Mouse (Mus musculus): ENCODE results near the gene Rpl37. TPM values are rescaled to one million over a fixed set of nuclear protein-coding genes. Genes with fewer than 3 reads are reported as not detected.
A peak's percentile ranks its signal among the peaks of the same experiment; 100 is the strongest.

Gene Rpl37
- polyA plus RNA-seq, 1 experiment from 2014 or later, result 478 TPM

DNA sequence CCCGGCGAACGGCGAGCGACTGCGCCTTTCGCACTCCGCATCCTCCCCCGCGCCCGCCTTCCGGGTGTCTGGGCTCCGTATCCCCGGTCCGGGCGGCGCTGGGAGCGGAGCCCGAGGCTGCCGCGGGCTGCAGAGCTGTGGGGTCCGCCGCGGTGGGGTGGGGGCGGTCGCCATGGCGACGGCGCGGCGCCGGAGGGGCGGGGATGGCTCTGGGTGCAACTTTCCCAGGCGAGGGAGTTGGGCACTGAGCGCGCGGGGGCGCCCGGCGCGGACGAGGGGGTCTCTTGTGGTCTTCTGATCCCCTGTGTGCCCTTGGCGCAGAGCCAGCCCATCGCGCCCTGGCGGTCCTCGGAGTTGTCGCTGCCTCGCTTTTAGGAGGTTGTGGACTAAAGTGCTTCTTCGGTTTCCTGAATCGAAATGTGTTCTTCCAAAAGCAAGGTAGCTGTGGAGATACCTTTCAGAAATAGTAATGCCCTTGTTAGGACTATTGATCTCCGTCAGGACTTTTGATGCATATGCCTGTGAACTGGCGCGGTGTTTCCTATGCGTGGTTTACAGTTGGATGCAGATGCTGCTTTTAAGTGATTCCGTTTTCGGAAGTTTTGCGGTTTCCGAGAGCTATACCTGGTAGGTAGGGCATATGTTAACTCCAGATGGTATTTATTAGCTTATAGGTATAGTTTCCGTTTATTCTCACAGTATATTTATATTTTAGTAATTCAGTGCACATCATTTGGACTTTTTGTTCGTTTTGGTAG is 27.8 kb downstream of the Rpl37 start:
- Histone ChIP-seq H3K4me1 (peaks cover 20% of the 10 kb centered on the region), H3K27ac (peak overlapping the region; percentile 96), H3K27me3 (ENCODE audit: poor library complexity, severe bottlenecking) (no peaks in the 10 kb centered on the region), H3K4me3 (peak overlapping the region; percentile 85), H3K9me3 (no peaks in the 10 kb centered on the region), H3K36me3 (replicated peaks) (peaks cover 8% of the 10 kb centered on the region; the same call in 1 of the 2 replicates)
- peak; percentile 74 for DNase-seq (ENCODE audit: extremely low spot score, low spot score)
- 2% methylated on average over 61 of the region's 61 CpGs for WGBS

DNA sequence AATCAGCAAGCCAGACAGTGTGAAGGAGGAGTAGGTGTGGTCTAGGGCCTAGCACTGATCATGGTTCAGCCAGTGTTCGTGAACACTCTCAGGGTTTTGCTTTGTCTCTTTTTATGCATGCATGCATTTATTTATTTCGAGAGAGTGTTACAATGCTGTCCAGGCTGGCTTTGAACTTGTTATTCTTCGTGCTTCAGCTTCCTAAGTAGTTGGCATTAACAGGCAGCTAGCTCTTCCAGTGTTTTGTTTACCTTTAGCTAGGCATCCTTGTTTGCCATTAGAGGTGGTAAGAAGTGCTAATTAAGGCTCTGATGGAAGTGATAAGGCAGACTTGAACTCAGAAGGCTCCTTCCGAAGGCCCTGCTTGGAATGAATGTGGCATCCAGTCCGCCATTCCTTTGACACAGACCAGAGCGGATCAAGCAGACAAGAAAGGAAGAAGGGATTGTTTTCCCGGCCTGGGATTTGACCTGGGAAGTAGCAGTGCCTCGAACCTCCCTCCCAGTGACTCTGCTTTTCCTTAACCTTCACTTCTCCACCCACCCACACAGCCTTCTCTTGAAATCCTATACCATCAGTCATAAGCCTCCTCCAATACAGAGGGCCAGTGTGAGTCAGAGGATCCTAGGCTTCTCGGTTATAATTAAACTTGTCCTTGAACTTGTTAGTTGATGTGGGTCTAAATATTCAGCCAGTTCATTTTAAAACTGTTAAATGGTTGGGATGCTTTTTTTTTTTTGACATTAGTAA is 28.9 kb downstream of the Rpl37 start:
- peak overlapping the region; percentile 85 for H3K4me3 ChIP-seq
- H3K4me1 ChIP-seq, result peaks cover 22% of the 10 kb centered on the region
- peaks cover 8% of the 10 kb centered on the region; the same call in 1 of the 2 replicates for H3K36me3 ChIP-seq (replicated peaks)
- no peak for DNase-seq (ENCODE audit: extremely low spot score, low spot score)
- no peaks in the 10 kb centered on the region for H3K9me3 ChIP-seq
- 57% methylated on average over 9 of the region's 9 CpGs for WGBS
- no peaks in the 10 kb centered on the region for H3K27me3 ChIP-seq (ENCODE audit: poor library complexity, severe bottlenecking)
- no peak overlapping the region for H3K27ac ChIP-seq

DNA sequence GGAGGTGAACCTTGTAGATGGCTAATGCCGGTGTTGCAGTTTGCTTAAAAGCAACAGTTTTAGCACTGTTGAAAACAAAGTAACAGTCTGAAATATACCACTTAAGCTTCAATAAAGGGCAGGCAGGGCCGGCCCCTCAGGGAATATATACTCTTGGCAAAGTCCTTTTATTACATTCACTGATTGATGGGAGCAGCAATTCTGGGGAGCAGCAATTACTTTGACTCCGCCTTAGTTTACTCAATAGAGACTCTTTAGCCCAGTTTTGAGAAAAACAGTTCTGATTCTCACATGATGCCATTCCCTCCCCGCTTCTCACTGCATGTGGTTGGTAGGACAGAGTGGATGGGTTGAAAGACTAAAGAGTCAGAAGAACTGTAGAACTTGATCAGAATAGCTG is 32.7 kb downstream of the Rpl37 start:
- 81% methylated on average over 4 of the region's 4 CpGs for WGBS
- H3K36me3 ChIP-seq (replicated peaks), result peaks cover 8% of the 10 kb centered on the region; the same call in 1 of the 2 replicates
- H3K27me3 ChIP-seq (ENCODE audit: poor library complexity, severe bottlenecking), result no peaks in the 10 kb centered on the region
- peaks cover 22% of the 10 kb centered on the region for H3K4me1 ChIP-seq
- no peak overlapping the region for H3K4me3 ChIP-seq
- H3K27ac ChIP-seq, result no peak overlapping the region
- no peak for DNase-seq (ENCODE audit: extremely low spot score, low spot score)
- no peaks in the 10 kb centered on the region for H3K9me3 ChIP-seq

DNA sequence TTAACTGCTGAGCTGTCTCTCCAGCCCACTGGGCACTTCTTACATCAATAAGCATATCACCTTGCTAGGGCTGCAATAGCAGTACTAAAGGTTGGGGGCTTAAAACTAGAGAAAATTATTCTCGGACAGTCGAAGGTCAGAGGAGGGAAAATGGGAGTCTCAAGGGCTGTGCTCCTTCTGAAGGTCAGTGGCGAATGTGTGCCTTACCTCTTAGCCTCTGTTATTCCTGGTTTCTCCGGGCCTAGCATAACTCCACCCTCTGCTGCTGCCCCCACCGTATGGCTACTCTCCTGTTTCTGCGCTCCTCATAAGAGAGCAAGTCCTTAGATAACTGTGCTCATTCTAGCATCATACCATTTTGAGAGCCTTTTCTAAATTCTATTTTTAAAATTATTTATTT is 35.7 kb downstream of the Rpl37 start:
- Histone ChIP-seq H3K4me3 (no peak overlapping the region), H3K4me1 (peaks cover 19% of the 10 kb centered on the region; the same call in 1 of the 2 replicates), H3K9me3 (no peaks in the 10 kb centered on the region), H3K36me3 (replicated peaks) (0 out of 2 replicates have a peak, but pooled peaks cover 5% of the 10 kb centered on the region), H3K27ac (no peak overlapping the region), H3K27me3 (ENCODE audit: poor library complexity, severe bottlenecking) (no peaks in the 10 kb centered on the region)
- WGBS, result 93% methylated on average over 6 of the region's 6 CpGs
- no peak for DNase-seq (ENCODE audit: extremely low spot score, low spot score)

DNA sequence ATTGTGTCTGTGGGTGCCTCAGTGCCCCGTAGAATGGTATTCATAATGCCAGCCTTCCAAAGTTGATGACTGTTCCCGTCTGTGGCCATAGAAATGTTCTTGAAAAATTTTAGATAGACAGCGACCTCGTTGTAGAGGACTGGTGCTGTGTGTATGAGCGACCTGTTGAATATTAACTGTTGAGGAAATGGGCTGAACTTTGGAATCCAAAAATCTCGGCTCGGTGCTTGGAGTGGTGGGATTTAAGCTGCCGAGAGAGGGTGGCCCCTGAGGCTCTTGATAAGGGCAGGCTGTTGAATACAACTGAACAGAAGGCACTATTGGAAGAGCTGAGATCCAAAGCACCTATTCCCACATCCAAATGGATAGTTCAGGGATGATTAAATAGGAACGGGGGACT is 38.2 kb downstream of the Rpl37 start:
- WGBS, result 92% methylated on average over 9 of the region's 9 CpGs
- H3K4me1 ChIP-seq, result peaks cover 10% of the 10 kb centered on the region; the same call in 1 of the 2 replicates

DNA sequence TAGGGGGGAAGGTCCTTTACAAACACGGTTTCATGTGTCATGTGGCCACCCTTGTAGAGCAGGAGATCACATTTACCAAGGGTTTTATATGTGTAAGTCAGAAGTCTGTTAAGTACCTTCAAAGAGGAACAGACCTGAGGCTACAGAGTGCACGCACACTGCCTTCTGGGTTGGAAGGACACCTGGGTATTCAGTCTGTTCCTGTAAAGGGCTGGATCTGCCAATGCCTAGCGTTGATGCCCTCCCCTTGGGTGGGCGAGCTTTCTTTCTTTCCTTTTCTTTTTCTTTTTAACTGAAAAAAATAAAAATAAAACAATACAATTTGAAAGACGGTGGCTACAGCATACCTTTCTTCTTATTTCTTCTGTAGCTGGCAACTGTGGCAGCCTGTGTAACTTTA is 38.6 kb downstream of the Rpl37 start:
- Histone ChIP-seq H3K9me3 (no peaks in the 10 kb centered on the region), H3K36me3 (replicated peaks) (no peaks in the 10 kb centered on the region), H3K4me1 (peaks cover 10% of the 10 kb centered on the region; the same call in 1 of the 2 replicates), H3K27me3 (ENCODE audit: poor library complexity, severe bottlenecking) (no peaks in the 10 kb centered on the region), H3K4me3 (no peak overlapping the region), H3K27ac (no peak overlapping the region)
- 87% methylated on average over 5 of the region's 5 CpGs for WGBS
- DNase-seq (ENCODE audit: extremely low spot score, low spot score), result no peak

More for the DNA sequence above, 38.2 kb downstream of the Rpl37 start:
- Histone ChIP-seq H3K27me3 (ENCODE audit: poor library complexity, severe bottlenecking) (no peaks in the 10 kb centered on the region), H3K36me3 (replicated peaks) (no peaks in the 10 kb centered on the region), H3K9me3 (no peaks in the 10 kb centered on the region), H3K4me3 (no peak overlapping the region), H3K27ac (no peak overlapping the region)
- no peak for DNase-seq (ENCODE audit: extremely low spot score, low spot score)

DNA sequence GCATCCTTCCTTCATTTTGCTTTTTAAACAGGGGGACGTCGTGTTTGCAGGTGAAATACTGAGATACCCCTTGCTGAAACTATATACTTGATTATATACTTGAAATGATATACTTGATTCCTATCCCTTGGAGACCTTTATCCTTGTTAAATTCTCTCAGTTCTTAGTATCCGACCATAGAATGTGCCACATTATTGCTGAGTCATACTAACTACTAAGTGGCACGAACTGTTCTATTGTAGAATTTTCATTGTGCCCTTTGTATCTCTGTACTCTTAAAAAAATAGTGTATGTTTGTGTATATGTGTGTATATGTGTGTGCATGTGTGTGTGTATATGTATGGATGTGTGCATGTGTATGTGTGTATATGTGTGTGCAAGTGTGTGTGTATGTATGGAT is 39.9 kb downstream of the Rpl37 start:
- peaks cover 8% of the 10 kb centered on the region for H3K36me3 ChIP-seq (replicated peaks)
- no peaks in the 10 kb centered on the region for H3K27me3 ChIP-seq (ENCODE audit: poor library complexity, severe bottlenecking)
- DNase-seq (ENCODE audit: extremely low spot score, low spot score), result no peak
- no peak overlapping the region for H3K4me3 ChIP-seq
- H3K9me3 ChIP-seq, result no peaks in the 10 kb centered on the region
- peaks cover 10% of the 10 kb centered on the region; the same call in 1 of the 2 replicates for H3K4me1 ChIP-seq
- 91% methylated on average over 4 of the region's 4 CpGs for WGBS
- no peak overlapping the region for H3K27ac ChIP-seq

DNA sequence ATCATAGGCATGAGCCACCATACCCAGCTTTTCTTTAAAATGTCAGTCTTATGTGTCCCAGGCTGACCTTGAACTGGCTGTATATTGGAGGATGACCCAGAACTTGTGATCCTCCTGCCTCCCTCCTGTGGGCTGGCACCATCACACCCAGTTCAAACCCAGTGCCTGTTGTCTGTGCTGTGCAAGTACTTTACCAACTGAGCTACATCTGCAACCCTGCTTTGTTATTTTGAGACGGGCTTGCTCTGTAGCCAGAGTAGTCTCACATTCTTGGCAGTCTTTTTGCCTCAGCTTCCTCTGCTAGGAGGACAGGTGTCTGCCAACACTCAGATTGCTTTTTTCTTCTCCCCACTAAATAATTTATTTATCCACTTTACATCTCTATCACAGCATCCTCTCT is 40.9 kb downstream of the Rpl37 start:
- WGBS, result 93% methylated on average over 1 of the region's 1 CpGs

DNA sequence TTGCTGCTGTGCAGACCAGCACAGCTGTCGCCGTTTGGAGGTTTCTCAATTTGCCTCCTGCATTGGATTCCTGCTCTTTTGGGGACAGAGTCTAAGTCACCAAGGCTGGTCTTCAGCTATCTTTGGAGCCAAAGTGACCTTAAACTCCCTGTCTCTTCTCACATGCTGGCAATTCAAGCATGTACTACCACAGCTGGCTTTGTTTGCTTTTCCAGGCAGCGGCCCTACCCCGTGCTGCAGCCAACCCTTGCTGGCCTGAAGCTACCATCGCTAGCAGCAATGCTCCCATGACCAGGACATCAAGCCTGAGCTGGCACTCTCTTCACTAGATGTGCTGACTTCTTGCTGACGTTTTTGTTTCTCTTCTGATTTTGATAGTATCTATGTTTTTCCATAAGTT is 42.4 kb downstream of the Rpl37 start:
- no peaks in the 10 kb centered on the region for H3K9me3 ChIP-seq
- 89% methylated on average over 6 of the region's 6 CpGs for whole genome bisulfite sequencing
- no peak overlapping the region for H3K4me3 ChIP-seq
- H3K27ac ChIP-seq, result no peak overlapping the region
- no peak for DNase-seq (ENCODE audit: extremely low spot score, low spot score)
- H3K36me3 ChIP-seq (replicated peaks), result peaks cover 27% of the 10 kb centered on the region
- no peaks in the 10 kb centered on the region for H3K27me3 ChIP-seq (ENCODE audit: poor library complexity, severe bottlenecking)
- H3K4me1 ChIP-seq, result peaks cover 10% of the 10 kb centered on the region; the same call in 1 of the 2 replicates

More for the DNA sequence above, 40.9 kb downstream of the Rpl37 start:
- Histone ChIP-seq H3K4me3 (no peak overlapping the region), H3K9me3 (no peaks in the 10 kb centered on the region), H3K36me3 (replicated peaks) (peaks cover 14% of the 10 kb centered on the region), H3K27me3 (ENCODE audit: poor library complexity, severe bottlenecking) (no peaks in the 10 kb centered on the region), H3K27ac (no peak overlapping the region), H3K4me1 (peaks cover 10% of the 10 kb centered on the region; the same call in 1 of the 2 replicates)
- DNase-seq (ENCODE audit: extremely low spot score, low spot score), result no peak

DNA sequence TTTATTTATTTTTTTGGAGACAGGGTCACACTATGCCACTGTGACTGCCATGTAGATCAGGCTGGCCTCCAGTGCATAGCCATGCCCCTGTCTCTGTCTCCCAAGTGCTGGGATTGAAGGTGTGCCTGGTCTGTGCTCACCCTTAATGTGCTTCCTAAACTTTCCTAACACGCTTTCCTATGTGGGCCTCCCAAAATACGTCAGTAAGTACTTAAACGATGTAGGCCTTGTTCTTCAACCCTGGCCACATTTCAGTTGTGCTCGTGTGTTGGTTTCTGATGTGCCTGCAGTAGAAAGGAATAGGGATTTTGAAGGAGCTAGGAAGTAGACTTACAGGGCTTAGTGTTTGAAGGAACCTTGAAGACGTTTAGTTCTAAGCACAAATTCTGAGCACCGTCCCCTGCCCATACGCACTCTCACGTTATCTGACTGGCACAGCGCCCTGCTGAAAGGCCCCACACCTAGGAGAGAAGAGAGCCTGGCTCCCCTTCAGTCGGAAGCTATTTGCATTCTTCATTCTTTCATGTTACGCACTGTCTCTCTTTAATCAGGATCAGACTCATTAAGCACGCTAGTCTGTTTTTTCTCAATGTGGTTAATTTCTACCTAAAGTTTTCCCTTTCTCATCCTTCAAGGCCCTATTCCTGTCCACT is 48.8 kb downstream of the Rpl37 start:
- Histone ChIP-seq H3K4me1 (no peaks in the 10 kb centered on the region), H3K36me3 (replicated peaks) (peaks cover 74% of the 10 kb centered on the region), H3K27ac (no peak overlapping the region), H3K9me3 (no peaks in the 10 kb centered on the region), H3K4me3 (no peak overlapping the region), H3K27me3 (ENCODE audit: poor library complexity, severe bottlenecking) (no peaks in the 10 kb centered on the region)
- no peak for DNase-seq (ENCODE audit: extremely low spot score, low spot score)
- WGBS, result 94% methylated on average over 12 of the region's 12 CpGs
